Mouse (Mus musculus) intestine, embryonic 16.5 days (tissue): ENCODE data around the gene Rbm28. TPM values are rescaled to one million over a fixed set of nuclear protein-coding genes. Genes with fewer than 3 reads are reported as not detected.
"Not testable (repeated sequence)": the region's sequence is repeated elsewhere in the genome, so short reads cannot be mapped to it uniquely, and the experiment has no call there.

Experiments
- ATAC-seq: fragments of 200-750 bp; cut with Nextera tagmentation; 2 replicates; pipeline ENCODE4 v1.8.0; 2017; ENCODE audit warnings: moderate TSS enrichment, moderate library complexity
- H3K27ac ChIP-seq: fragments of 300-500 bp; sonication (generic); 2 replicates; pipeline ENCODE4 v1.5.1; 2014; ENCODE audit warnings: mild to moderate bottlenecking, low read length
- H3K27me3 ChIP-seq: fragments of 300-500 bp; sonication (generic); replicated peaks from 2 replicates; pipeline ENCODE4 v1.6.1; 2014; ENCODE audit warnings: low read length, control low read depth, mixed read lengths; ENCODE audit not compliant: control insufficient read depth, insufficient read depth
- H3K36me3 ChIP-seq: fragments of 300-500 bp; sonication (generic); 2 replicates; pipeline ENCODE4 v1.6.1; 2014; ENCODE audit warnings: low read length, control low read depth; ENCODE audit not compliant: control insufficient read depth, insufficient read depth
- H3K4me1 ChIP-seq: fragments of 300-500 bp; sonication (generic); 2 replicates; pipeline ENCODE4 v1.6.1; 2014; ENCODE audit warnings: low read length, control low read depth, mixed read lengths; ENCODE audit not compliant: control insufficient read depth, insufficient read depth
- H3K4me2 ChIP-seq: fragments of 300-500 bp; sonication (generic); 2 replicates; pipeline ENCODE4 v1.6.1; 2014; ENCODE audit warnings: low read depth, low read length, control low read depth
- H3K4me3 ChIP-seq: fragments of 300-500 bp; sonication (generic); 2 replicates; pipeline ENCODE4 v1.5.1; 2014; ENCODE audit warnings: mild to moderate bottlenecking, low read length
- H3K9ac ChIP-seq: fragments of 300-500 bp; sonication (generic); 2 replicates; pipeline ENCODE4 v1.6.1; 2014; ENCODE audit warnings: low read depth, low read length
- H3K9me3 ChIP-seq: fragments of 300-500 bp; sonication (generic); 2 replicates; pipeline ENCODE4 v1.6.1; 2016; ENCODE audit warnings: low read length, control low read depth; ENCODE audit not compliant: control insufficient read depth
- WGBS: fragments of 180-500 bp; shearing (Covaris S2); extraction: QIAGEN DNeasy Blood & Tissue Kit; methylation state at CpG from one replicate; pipeline ENCODE4 v1.1.7; 2014; 5-methylcytosine and 5-hydroxymethylcytosine counted together
- polyA plus RNA-seq: library from polyadenylated mRNA; unstranded; fragments of >200 nt; fragmentation: Nextera tagmentation; extraction: Ambion mirVana; gene quantifications from 2 replicates; pipeline ENCODE4 v1.2.1, GENCODE M21; 2015

The Rbm28 gene
- polyA plus RNA-seq, 1 experiment from 2014 or later = 23.5 TPM

GRCm38 (mm10) chr6:29174368-29174767 is 9.6 kb upstream of the Rbm28 start:
- Histone ChIP-seq H3K4me2 (no peak overlapping the region), H3K9me3 (no peaks in the 10 kb centered on the region), H3K27me3 (peaks cover 45% of the 10 kb centered on the region), H3K27ac (no peak overlapping the region), H3K9ac (no peak overlapping the region), H3K4me3 (no peak overlapping the region), H3K4me1 (peaks cover 12% of the 10 kb centered on the region), H3K36me3 (no peaks in the 10 kb centered on the region)
- 22% methylated on average over 7 of the region's 7 CpGs for WGBS
- no peak for ATAC-seq

- H3K9ac ChIP-seq = peak overlapping the region; percentile 69
- H3K27ac ChIP-seq = no peak overlapping the region
- under 1% methylated on average over 40 of the region's 40 CpGs for WGBS
- peaks cover 50% of the 10 kb centered on the region for H3K27me3 ChIP-seq
- H3K4me3 ChIP-seq = peak overlapping the region; percentile 63
- H3K4me2 ChIP-seq = peak overlapping the region; percentile 100
- ATAC-seq = peak; percentile 86
- peaks cover 12% of the 10 kb centered on the region for H3K4me1 ChIP-seq
- H3K9me3 ChIP-seq = no peaks in the 10 kb centered on the region
- H3K36me3 ChIP-seq = no peaks in the 10 kb centered on the region
Measured at GRCm38 (mm10) chr6:29170952-29171388, 6.2 kb upstream of the Rbm28 start.

GRCm38 (mm10) chr6:29170063-29170921 is 5.5 kb upstream of the Rbm28 start:
- ATAC-seq = peak; percentile 73
- peaks cover 48% of the 10 kb centered on the region for H3K27me3 ChIP-seq
- WGBS = under 1% methylated on average over 63 of the region's 63 CpGs

GRCm38 (mm10) chr6:29169675-29170062 is 4.9 kb upstream of the Rbm28 start:
- no peak; the same call in 1 of the 2 replicates for ATAC-seq
- Histone ChIP-seq H3K4me1 (peaks cover 12% of the 10 kb centered on the region), H3K27ac (no peak overlapping the region), H3K9ac (peak overlapping the region; percentile 69), H3K36me3 (no peaks in the 10 kb centered on the region), H3K4me3 (peak overlapping the region; percentile 63), H3K9me3 (no peaks in the 10 kb centered on the region), H3K4me2 (peak overlapping the region; percentile 100), H3K27me3 (peaks cover 44% of the 10 kb centered on the region)
- WGBS = 12% methylated on average over 12 of the region's 12 CpGs

More at GRCm38 (mm10) chr6:29170063-29170921, 5.5 kb upstream of the Rbm28 start:
- no peak overlapping the region for H3K27ac ChIP-seq
- peak overlapping the region; percentile 69 for H3K9ac ChIP-seq
- no peaks in the 10 kb centered on the region for H3K9me3 ChIP-seq
- peak overlapping the region; percentile 100 for H3K4me2 ChIP-seq
- H3K4me3 ChIP-seq = peak overlapping the region; percentile 63
- peaks cover 12% of the 10 kb centered on the region for H3K4me1 ChIP-seq
- H3K36me3 ChIP-seq = no peaks in the 10 kb centered on the region

GRCm38 (mm10) chr6:29168871-29169270 is 4.1 kb upstream of the Rbm28 start:
- H3K36me3 ChIP-seq = no peaks in the 10 kb centered on the region
- H3K27me3 ChIP-seq = peaks cover 40% of the 10 kb centered on the region
- no peak overlapping the region for H3K9ac ChIP-seq
- WGBS = 45% methylated on average over 2 of the region's 2 CpGs
- no peak overlapping the region for H3K4me3 ChIP-seq
- no peak overlapping the region for H3K4me2 ChIP-seq
- H3K27ac ChIP-seq = no peak overlapping the region
- no peaks in the 10 kb centered on the region for H3K9me3 ChIP-seq
- H3K4me1 ChIP-seq = peaks cover 12% of the 10 kb centered on the region
- ATAC-seq = no peak

- H3K9me3 ChIP-seq = no peaks in the 10 kb centered on the region
- H3K4me1 ChIP-seq = peaks cover 12% of the 10 kb centered on the region
- H3K4me2 ChIP-seq = no peak overlapping the region
- ATAC-seq = no peak
- no peak overlapping the region for H3K9ac ChIP-seq
- WGBS = 9% methylated on average over 1 of the region's 1 CpGs
- H3K27ac ChIP-seq = no peak overlapping the region
- peaks cover 29% of the 10 kb centered on the region for H3K27me3 ChIP-seq
- H3K36me3 ChIP-seq = no peaks in the 10 kb centered on the region
- H3K4me3 ChIP-seq = no peak overlapping the region
Measured at GRCm38 (mm10) chr6:29166196-29166595, 1.4 kb upstream of the Rbm28 start.

GRCm38 (mm10) chr6:29161291-29161690 is 3.5 kb downstream of the Rbm28 start:
- ATAC-seq, H3K9me3 ChIP-seq, H3K4me2 ChIP-seq, H3K27ac ChIP-seq, H3K4me3 ChIP-seq, H3K27me3 ChIP-seq, H3K9ac ChIP-seq, H3K4me1 ChIP-seq, H3K36me3 ChIP-seq: not testable (repeated sequence)
- WGBS = 97% methylated on average over 5 of the region's 5 CpGs

GRCm38 (mm10) chr6:29160786-29161185 is 4.0 kb downstream of the Rbm28 start:
- Histone ChIP-seq H3K27ac (no peak overlapping the region), H3K9ac (no peak overlapping the region), H3K36me3 (no peaks in the 10 kb centered on the region), H3K4me2 (no peak overlapping the region), H3K4me1 (no peaks in the 10 kb centered on the region), H3K27me3 (no peaks in the 10 kb centered on the region), H3K9me3 (no peaks in the 10 kb centered on the region), H3K4me3 (no peak overlapping the region)
- no peak for ATAC-seq
- WGBS = 91% methylated on average over 2 of the region's 2 CpGs

- Histone ChIP-seq H3K9me3 (no peaks in the 10 kb centered on the region), H3K36me3 (0 out of 2 replicates have a peak, but pooled peaks cover 5% of the 10 kb centered on the region), H3K4me2 (no peak overlapping the region), H3K4me3 (no peak overlapping the region), H3K9ac (no peak overlapping the region), H3K27ac (no peak overlapping the region), H3K4me1 (no peaks in the 10 kb centered on the region), H3K27me3 (no peaks in the 10 kb centered on the region)
- WGBS = 92% methylated on average over 5 of the region's 5 CpGs
- no peak for ATAC-seq
Measured at GRCm38 (mm10) chr6:29156326-29156725, 8.5 kb downstream of the Rbm28 start.
